8 mouse cellular contexts compared by ENCODE assay signal in the genomic region with DNA sequence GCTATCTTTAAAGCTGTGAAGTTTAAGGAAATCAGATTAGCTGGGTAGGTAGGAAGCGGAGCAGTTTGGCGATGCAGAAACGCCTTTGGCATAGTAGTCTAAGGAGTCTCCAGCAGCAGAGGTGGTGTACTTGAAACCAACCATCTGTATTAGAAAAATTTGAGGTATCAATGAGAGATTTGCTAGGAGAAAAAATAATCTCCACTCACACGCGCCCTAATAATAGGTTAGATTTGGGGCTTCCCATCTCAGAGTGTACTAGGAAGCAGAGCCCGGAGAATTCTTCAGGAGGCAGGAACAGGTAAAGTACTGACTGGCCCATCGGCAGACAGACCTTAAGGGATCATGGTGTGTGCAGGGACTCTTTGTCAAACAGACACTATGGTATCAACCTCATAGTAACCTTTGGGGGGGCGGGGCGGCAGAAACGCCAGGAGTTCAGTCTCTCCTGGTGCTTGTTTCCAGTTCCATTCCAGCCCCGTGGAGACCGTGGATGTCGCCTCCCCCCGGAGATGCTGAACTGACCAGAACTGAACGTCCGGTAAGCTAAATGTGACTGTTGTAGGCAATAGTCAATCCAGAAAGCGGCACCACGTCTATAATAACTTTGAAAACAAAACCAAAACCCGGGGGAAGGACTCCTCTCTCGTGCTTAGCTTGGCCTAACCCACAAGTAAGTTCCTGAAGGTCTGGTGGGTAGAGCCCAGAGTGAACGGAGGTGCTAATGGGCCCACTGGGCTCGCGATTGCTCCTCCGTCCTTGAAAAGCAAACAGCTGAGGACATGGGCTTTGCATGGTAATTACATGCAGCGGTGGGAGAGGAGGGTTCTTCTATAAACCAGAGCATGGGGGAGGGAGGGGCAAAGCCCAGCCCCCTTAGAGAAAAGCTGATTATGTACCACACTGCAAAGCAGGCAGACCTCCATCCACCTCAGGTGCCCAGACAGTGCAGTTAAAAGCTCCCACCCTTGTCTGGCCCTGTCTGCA. TPM values are rescaled to one million over a fixed set of nuclear protein-coding genes. Genes with fewer than 3 reads are reported as not detected.
DNase-seq lines count a peak whose midpoint lies in the region; ATAC-seq and TF ChIP-seq lines count a peak whose summit lies in the region.

No protein-coding gene starts in this region.

- no peak for TF ChIP-seq POLR2A in liver, adult 2 months (IDR thresholded peaks at IDR 0.05; ENCODE audit: extremely low read depth, insufficient read depth, low read length)

- TF ChIP-seq CTCF in liver, adult 2 months (IDR thresholded peaks at IDR 0.05; ENCODE audit: low read depth, low read length) = no peak

- H3K4me1 ChIP-seq in liver, adult 2 months (ENCODE audit: control insufficient read depth, insufficient read depth, low read length) = peaks cover 3% of the 10 kb centered on the region; the same call in 1 of the 2 replicates
- H3K4me1 ChIP-seq in embryonic facial prominence, embryonic 12.5 days = peaks cover 20% of the 10 kb centered on the region; the same call in 1 of the 2 replicates
- H3K4me1 ChIP-seq in neural tube, embryonic 11.5 days (ENCODE audit: control insufficient read depth, insufficient read depth, low read length) = peaks cover 8% of the 10 kb centered on the region

- WGBS in liver, adult 2 months = 47% methylated on average over 25 of the region's 25 CpGs
- WGBS in embryonic facial prominence, embryonic 12.5 days = 9% methylated on average over 25 of the region's 25 CpGs
- WGBS in neural tube, embryonic 11.5 days = 9% methylated on average over 25 of the region's 25 CpGs

- DNase-seq in liver, adult 2 months (ENCODE audit: extremely low read depth, low read depth, low spot score) = no peak
- no peak for DNase-seq in liver
- peak; percentile 30 to 39 for DNase-seq in kidney, postnatal 4 days
- peak; percentile 38 for DNase-seq in neural tube, embryonic 11.5 days (ENCODE audit: low spot score)
- DNase-seq in thymus, postnatal 25 days = no peak
- DNase-seq in cerebellum, adult 11-12 months = no peak

- H3K27ac ChIP-seq in liver, adult 2 months (replicated peaks; ENCODE audit: insufficient read depth, low read depth, low read length) = 0 out of 2 replicates have a peak overlapping the region, but pooled peaks have one; percentile 22
- no peak overlapping the region for H3K27ac ChIP-seq in embryonic facial prominence, embryonic 12.5 days
- H3K27ac ChIP-seq in neural tube, embryonic 11.5 days (ENCODE audit: low read depth, low read length) = no peak overlapping the region

- peak overlapping the region; percentile 78 for H3K4me2 ChIP-seq in embryonic facial prominence, embryonic 12.5 days (replicated peaks)
- peak overlapping the region; percentile 58 for H3K4me2 ChIP-seq in neural tube, embryonic 11.5 days (ENCODE audit: low read depth)

- H3K27me3 ChIP-seq in liver, adult 2 months (ENCODE audit: control insufficient read depth, insufficient read depth, low read length) = no peaks in the 10 kb centered on the region
- peaks cover 42% of the 10 kb centered on the region for H3K27me3 ChIP-seq in embryonic facial prominence, embryonic 12.5 days
- peaks cover 25% of the 10 kb centered on the region for H3K27me3 ChIP-seq in neural tube, embryonic 11.5 days (ENCODE audit: control insufficient read depth, insufficient read depth, low read length)

- no peaks in the 10 kb centered on the region for H3K79me2 ChIP-seq in liver, adult 2 months (ENCODE audit: control insufficient read depth, insufficient read depth, low read length)

- no peaks in the 10 kb centered on the region for H3K36me3 ChIP-seq in liver, adult 2 months (ENCODE audit: control insufficient read depth, insufficient read depth, low read length)
- H3K36me3 ChIP-seq in embryonic facial prominence, embryonic 12.5 days = no peaks in the 10 kb centered on the region
- no peaks in the 10 kb centered on the region for H3K36me3 ChIP-seq in neural tube, embryonic 11.5 days (ENCODE audit: control insufficient read depth, insufficient read depth, low read length)

- ATAC-seq in embryonic facial prominence, embryonic 12.5 days (ENCODE audit: insufficient number of reproducible peaks, insufficient read depth, low FRiP score, low TSS enrichment) = no peak
- ATAC-seq in neural tube, embryonic 11.5 days (ENCODE audit: insufficient read depth, low FRiP score, low TSS enrichment) = peak; percentile 38
- no peak for ATAC-seq in frontal cortex, adult (ENCODE audit: low TSS enrichment)

- peak overlapping the region; percentile 21; the same call in 1 of the 2 replicates for H3K9ac ChIP-seq in liver, adult 2 months (ENCODE audit: low read depth, low read length)
- H3K9ac ChIP-seq in embryonic facial prominence, embryonic 12.5 days = no peak overlapping the region
- no peak overlapping the region for H3K9ac ChIP-seq in neural tube, embryonic 11.5 days (ENCODE audit: low read length)

- H3K9me3 ChIP-seq in embryonic facial prominence, embryonic 12.5 days = no peaks in the 10 kb centered on the region; the same call in 1 of the 2 replicates
- H3K9me3 ChIP-seq in neural tube, embryonic 11.5 days (ENCODE audit: control insufficient read depth, low read length) = no peaks in the 10 kb centered on the region

- H3K4me3 ChIP-seq in liver, adult 2 months (ENCODE audit: insufficient read depth, low read depth, low read length) = peak overlapping the region; percentile 65
- H3K4me3 ChIP-seq in embryonic facial prominence, embryonic 12.5 days = peak overlapping the region; percentile 44
- H3K4me3 ChIP-seq in neural tube, embryonic 11.5 days (ENCODE audit: low read depth, low read length) = peak overlapping the region; percentile 47

RNA-seq across cellular contexts. Expression of a gene that starts 1.0 kb away (rescaled TPM):
- total RNA-seq in liver, adult 2 months (2014; rRNA removed) = 0.74 and 1.6 TPM in 2 replicates
- polyA plus RNA-seq in liver, adult 2 months (2012; rRNA removed) = 0.99 and 1.1 TPM in 2 replicates
- polyA plus RNA-seq in embryonic facial prominence, embryonic 12.5 days (2016; fragmentation: Nextera tagmentation; extraction: Ambion mirVana) = 3.8 and 4.5 TPM in 2 replicates
- 5.2 and 5.9 TPM in 2 replicates for polyA plus RNA-seq in neural tube, embryonic 11.5 days (2014; fragmentation: Nextera tagmentation; extraction: Ambion mirVana)

RNA-seq across cellular contexts. Expression of a gene that starts 15.8 kb away (rescaled TPM):
- total RNA-seq in liver, adult 2 months (2014; rRNA removed) = 6.0 and 6.4 TPM in 2 replicates
- polyA plus RNA-seq in liver, adult 2 months (2012; rRNA removed) = 6.4 and 7.2 TPM in 2 replicates
- polyA plus RNA-seq in embryonic facial prominence, embryonic 12.5 days (2016; fragmentation: Nextera tagmentation; extraction: Ambion mirVana) = 12.0 and 12.1 TPM in 2 replicates
- 9.4 and 9.8 TPM in 2 replicates for polyA plus RNA-seq in neural tube, embryonic 11.5 days (2014; fragmentation: Nextera tagmentation; extraction: Ambion mirVana)

RNA-seq across cellular contexts. Expression of a gene that starts 41.2 kb away (rescaled TPM):
- total RNA-seq in liver, adult 2 months (2014; rRNA removed) = 26.7 and 28.6 TPM in 2 replicates
- 6.8 and 9.3 TPM in 2 replicates for polyA plus RNA-seq in liver, adult 2 months (2012; rRNA removed)
- polyA plus RNA-seq in embryonic facial prominence, embryonic 12.5 days (2016; fragmentation: Nextera tagmentation; extraction: Ambion mirVana) = 353 and 377 TPM in 2 replicates
- polyA plus RNA-seq in neural tube, embryonic 11.5 days (2014; fragmentation: Nextera tagmentation; extraction: Ambion mirVana) = 454 and 471 TPM in 2 replicates

RNA-seq across cellular contexts. Expression of a gene that starts 42.5 kb away (rescaled TPM):
- total RNA-seq in liver, adult 2 months (2014; rRNA removed) = 34.0 and 41.2 TPM in 2 replicates
- 7.6 and 13.1 TPM in 2 replicates for polyA plus RNA-seq in liver, adult 2 months (2012; rRNA removed)
- polyA plus RNA-seq in embryonic facial prominence, embryonic 12.5 days (2016; fragmentation: Nextera tagmentation; extraction: Ambion mirVana) = 103 and 105 TPM in 2 replicates
- 73.6 and 74.6 TPM in 2 replicates for polyA plus RNA-seq in neural tube, embryonic 11.5 days (2014; fragmentation: Nextera tagmentation; extraction: Ambion mirVana)

Comparison
In these comparisons a context has a peak if more than half of its experiments do, and no peak if none do; other contexts are left out.
1. DNase-seq: peak in kidney, postnatal 4 days (2 of 2) and neural tube, embryonic 11.5 days (single experiment); none in liver, adult 2 months (single experiment), liver (single experiment), thymus, postnatal 25 days (single experiment) and cerebellum, adult 11-12 months (single experiment).
2. RNA of a gene that starts 41.2 kb away (polyA plus RNA-seq): 454 to 471 TPM in neural tube, embryonic 11.5 days and 353 to 377 TPM in embryonic facial prominence, embryonic 12.5 days; 6.8 to 9.3 TPM in liver, adult 2 months; every median in the first group is over 10 times any median in the second.
3. Peak in every context shown above with its lines, with median percentiles within 50 percentile points of each other: H3K4me3 ChIP-seq.